Mouse (Mus musculus): ENCODE measurements around the gene Fxyd3. TPM values are rescaled to one million over a fixed set of nuclear protein-coding genes. Genes with fewer than 3 reads are reported as not detected.

Gene Fxyd3
- total RNA-seq, 2 experiments from 2014 or later = not detected

DNA sequence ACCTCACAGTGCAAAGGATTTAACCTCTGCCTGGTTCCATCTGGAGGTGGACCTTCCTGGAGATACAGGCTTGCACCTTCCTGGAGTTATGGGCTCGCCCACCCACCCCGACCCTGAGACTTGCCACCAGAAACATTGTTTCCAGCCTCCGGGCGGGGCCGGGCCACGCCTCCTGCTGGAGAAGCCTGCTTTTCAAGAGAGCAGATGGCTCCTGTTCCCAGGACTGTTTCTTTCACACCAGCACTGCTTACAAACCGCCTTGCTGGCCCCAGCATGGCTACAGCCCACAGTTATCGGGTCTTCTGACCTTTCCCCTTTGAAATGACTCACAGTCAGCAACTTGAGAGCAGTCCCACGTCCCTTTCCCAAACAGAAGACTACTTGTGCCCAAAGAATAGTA, 4.2 kb downstream of the Fxyd3 start:
- no peak for DNase-seq

DNA sequence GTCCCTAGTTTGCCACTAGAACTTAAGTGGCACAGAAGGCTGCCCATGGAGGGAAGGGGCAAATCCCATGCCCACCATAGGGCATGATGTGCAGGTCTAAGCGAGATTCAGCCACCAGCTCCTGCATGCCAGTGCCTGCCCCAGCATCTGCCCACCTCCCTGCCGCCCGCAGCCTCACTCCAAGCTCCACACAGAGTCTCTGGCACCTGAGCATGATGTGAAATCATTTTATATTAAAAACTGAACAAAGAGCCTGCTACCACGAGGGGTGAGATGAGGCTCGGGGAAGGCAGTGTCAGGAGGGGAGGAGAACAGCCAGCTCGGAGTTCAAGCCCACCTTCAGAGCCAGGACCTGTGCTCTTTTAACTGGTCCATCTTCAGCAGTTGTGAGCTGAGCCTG, 6.2 kb downstream of the Fxyd3 start:
- no peak for DNase-seq

DNA sequence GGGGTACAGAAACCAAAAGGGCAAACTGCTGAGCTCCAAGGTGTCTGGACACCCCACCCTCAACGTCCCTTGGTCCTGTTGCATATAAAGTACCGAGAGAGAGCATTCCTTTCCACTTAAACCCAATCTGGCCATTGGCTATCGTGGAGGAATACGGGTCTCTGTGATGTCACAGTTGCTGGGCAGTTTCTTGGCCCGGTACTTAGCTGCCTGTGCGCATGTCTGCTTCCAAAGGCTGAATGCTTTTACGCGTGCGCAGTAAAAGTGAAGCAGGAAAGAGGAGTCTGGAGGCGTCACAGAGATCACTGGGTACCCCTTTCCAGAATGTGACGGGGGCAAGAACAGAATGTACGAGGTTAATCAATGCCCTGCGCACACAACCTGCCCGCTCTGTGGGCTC, 7.0 kb downstream of the Fxyd3 start:
- DNase-seq = no peak

DNA sequence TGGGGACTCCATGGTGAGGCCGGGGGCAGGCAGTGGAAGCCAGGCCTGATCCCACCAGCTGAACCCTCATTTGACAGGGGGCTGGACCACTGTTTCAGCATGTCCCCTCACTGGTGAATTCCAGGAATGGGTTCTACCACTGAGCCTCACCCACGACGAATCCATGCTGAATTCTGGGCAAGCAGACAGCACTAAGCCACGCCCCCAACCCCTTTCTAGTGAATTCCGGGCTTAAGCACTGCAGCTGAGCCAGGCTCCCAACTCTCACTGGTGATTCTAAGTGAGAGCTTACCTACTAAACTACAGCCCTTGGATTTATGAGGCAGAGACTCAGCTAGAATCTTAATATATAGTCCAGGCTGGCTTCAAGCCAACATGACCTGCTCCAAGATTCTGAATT, 8.7 kb downstream of the Fxyd3 start:
- DNase-seq = peak in 1 of 2 experiments; percentile 53

DNA sequence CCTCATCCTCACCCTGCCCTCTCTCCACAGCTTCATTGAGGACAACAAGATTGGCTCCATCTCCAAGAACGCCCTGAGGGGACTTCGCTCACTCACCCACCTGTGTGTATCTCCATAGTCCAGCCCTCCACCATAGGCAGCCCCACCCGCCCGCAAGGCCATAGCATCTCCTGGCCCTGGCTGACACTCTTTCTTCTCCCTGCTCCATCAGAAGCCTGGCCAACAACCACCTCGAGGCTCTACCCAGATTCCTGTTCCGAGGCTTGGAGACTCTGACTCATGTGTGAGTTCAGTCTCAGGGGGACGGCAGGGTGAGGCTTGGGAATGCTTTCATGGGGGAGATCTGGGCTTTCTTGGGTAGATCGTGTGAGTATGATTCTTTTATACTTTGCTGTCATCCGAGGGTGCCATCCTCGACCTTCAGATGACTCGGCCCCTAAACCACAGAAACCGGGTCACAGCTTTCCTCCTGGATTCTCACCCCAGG, 13.4 kb downstream of the Fxyd3 start:
- DNase-seq = no peak

DNA sequence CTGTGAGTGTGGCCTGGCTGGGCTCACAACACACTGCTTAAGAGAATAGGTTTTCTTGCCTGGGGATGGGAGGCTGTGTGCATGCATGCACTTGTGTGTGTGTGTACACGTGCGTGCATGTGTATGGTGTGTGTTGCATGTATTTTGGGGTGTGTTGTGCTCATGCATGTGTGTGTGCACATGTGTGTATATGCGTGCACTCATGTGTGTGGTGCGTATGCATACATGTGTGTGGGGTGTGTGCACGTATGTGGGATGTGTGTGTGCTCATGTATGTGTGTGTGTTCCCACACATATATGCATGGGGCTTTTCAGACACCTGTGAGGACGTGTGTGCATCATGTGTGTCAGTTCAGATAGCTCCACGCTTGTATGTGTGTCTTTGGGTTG, 15.9 kb downstream of the Fxyd3 start:
- no peak for DNase-seq

DNA sequence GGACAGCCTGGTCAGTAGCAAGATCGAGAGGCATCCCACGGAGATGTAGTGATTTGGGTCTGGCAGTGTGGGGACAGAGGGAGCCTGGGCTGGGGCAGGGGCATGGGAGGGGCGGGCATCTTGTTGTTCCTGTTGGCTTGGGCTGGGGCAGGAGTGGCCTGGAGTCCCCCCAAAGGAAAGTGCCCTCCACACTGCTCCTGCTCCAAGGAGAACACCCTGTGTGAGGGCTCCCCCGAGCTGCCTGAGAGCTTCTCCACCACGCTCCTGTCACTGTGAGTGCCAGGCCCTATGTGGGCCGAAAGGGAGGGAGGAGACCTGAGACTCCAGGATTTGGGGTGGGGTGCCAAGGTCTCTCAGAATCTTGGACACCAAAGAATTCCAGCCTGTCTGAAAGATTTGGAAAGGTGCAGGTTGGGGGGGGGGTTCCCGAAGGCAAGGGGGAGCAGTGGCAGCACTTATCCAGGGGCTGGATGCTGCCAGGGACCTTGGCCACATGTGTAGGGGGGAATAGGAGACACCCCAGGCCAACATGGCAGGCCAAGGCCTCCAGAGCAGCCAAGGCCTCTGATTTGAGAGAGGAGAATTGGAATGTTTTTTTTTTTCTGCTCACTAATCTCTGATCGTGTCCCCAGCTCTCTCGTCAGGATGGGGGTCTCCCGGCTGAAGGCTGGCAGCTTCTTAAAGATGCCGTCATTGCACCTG, 16.4 kb downstream of the Fxyd3 start:
- no peak for DNase-seq

DNA sequence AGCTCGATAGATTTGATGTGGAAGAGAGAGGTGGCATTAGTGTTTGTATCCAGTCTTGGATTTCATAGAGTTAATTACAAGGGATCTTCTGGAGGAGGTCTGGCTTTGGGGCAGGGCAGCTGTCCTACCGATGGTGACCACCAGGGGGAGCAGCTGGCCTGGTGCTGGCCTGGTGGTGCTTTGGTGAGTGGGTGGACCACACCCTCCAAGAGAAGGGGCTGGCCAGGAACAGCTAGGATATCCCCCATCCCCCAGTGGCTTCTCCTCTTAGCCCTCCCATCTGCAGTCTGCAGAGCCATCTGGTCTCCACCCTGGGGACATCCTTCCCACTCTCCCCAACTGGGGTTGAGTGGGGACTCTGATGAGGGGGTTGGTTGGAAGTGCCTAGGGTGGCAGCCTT, 17.4 kb downstream of the Fxyd3 start, which contains the start of gene Lgi4:
Lgi4 (plus strand) TSS at position 235 of the 400 bp plus-strand sequence.
- DNase-seq = peak; percentile 81 to 84

DNA sequence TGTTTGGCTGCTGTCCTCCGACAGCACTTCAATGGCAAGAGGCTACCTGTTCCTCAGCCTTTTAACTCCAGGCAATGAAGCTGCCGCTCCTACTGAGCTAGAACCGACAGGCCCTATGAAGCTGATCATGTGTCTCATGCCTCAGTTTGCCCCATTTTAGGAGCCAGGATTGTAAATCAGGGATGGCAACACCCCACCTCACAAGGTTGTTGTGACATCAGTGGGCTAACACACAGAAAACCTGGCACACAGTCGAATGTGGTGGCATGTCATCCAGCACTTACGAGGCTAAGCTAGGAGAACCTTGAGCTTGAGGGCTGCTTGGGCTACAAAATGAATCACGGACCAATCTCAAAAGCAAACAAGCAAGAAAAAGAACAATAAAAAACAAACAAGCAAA, 18.3 kb downstream of the Fxyd3 start:
- no peak for DNase-seq

DNA sequence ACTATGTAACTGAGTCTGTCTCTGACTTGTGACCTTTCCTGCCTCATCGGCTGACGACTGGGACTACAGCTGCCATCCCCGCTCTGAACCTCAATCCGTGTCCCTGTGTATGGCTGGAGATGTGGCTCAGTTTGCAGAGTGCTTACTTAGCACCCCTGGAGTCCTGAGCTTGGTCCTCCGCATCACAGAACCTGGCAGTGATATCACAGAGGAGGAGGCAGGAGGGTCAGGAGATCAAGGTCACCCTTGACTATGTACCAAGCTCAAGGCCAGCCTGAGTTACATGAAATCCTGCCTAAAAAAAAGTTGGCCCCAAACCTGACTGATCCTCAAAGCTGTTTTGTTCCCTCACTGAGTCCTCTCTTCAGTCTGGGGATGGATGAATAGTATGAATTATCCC, 18.8 kb downstream of the Fxyd3 start:
- no peak for DNase-seq

DNA sequence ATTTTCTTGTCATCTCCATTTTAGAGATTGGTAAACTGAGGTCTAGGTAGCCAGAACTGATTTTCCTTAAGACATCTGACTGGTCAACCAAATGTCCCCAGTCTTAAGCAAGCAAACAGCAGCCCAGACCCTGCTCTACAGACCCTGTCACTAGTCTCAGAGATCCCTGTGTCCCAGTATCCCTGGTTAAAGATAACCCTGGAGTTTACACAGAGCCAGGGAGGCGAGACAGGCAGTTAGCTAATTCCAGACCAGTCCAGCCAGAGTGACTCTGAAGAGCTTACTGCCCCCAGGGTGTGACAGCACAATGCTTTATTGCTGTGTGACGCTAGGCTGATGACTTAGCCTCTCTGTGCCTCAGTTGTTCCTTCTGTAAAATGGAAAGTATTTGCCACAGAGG, 19.4 kb downstream of the Fxyd3 start, which contains the start of gene Fxyd1:
Fxyd1 (minus strand) TSS at position 129 of the 400 bp plus-strand sequence.
- DNase-seq = no peak

DNA sequence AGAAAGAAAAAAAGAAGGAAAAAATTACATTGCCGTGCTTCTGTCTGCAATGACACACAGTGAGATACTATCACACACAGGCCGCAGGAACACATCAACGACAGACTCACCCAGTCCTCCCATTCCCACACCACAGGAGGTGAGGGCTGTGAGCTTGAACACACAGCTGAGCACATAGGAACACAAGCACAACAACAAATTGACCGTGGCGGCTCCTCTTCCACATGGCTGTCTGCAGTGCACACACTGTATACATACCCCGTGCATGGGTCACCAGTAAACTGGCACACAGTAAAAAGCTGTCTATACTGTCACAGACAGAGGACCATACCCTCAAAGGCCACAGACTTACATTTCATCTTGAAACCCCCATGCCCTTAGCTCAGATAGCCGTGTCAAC, 20.1 kb downstream of the Fxyd3 start:
- DNase-seq = no peak

DNA sequence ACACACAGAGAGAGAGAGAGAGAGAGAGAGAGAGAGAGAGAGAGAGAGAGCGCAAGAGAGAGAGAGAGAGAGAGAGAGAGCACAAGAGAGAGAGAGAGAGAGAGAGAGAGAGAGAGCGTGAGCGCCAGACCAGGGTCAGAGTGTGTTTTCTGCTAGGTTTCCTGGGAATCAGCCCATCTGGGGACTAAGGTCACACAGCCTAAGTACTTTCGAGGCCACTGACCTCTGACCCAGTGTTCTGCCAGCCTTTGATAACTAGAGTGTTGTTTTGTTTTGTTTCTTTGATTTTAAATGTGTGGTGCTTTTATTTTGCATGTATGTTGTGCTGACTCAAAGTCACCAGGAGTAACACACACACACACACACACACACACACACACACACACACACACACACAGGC, 20.6 kb downstream of the Fxyd3 start:
- DNase-seq = no peak

DNA sequence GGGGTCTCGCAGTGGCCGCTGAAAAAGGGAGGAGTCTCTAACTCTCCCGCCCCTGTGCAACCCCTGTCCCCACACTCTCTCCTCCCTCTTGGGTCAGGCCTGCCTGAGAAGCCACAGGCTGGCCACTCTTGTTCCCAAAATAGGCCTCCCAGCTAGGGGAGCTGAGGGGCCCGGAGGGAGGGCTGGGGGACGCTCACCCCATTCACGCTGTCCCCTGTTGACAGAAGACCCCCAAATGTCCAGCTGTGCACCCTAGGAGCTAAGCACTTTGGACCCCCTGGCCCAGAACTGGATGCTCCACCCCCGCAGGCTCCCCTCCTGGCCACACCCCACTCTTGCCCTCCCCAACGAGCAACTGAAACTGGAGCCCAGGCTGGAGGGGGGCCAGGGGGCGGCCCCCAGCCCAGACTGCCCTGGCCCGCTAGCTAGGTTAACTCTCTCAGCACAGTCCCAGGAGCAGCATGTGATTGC, 21.1 kb downstream of the Fxyd3 start:
- DNase-seq = peak in 1 of 2 experiments; percentile 49

DNA sequence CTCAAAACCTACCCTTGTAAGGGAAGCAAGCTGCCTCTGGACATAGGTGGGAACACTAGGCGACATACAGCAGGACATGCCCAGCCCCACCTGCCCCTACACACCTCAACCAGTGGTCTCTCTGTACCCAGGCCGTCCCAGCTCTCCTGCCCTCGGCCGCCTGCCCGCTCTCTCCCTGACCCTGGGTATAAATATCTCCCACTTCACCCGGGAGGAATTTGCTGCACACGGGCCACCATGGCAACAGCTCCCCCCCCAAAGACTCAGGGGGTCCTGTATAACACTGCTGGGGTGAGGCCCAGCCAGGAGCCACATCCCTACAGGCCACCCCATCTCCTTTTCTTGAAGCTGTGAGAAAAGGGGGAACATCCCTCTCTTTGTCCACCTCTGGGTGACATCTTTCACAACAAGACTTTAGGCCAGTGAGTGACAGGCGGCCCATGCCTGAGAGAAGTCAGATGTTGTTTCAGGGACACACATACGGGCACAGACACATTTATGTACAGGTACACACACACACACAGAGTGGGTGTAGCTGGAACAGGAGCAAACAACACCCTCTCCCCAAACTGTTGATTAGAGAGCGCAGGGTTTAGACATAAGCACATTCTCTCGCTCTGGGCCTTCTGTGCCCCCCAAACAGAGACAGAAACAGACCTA, 21.7 kb downstream of the Fxyd3 start:
- DNase-seq = no peak

DNA sequence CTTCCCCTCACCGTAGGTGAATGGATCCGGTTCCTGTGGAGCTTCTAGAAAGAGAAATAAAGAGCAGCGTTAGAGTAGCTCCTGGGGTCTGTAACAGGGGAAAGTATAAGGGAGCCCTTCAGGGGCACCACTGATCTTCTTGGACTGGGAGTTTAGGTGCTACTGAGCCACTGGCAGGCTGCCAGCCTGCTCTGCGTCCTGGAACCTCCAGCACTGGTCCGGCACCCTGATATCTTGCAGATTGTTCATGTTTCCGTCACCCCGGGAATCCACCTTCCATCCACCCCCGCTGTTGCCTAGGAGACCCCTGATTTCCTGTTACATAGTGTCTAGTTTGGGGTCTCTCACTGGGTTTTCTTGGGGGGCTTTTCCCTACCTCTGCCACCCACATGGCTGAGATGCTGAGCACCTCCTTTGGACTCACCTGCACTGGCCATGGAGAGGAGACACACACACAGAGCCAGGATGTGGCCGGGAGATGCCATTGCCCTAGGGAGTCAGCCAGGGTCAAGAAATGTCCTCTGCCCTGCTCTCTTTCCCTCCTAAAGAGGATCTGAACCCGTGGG, 22.5 kb downstream of the Fxyd3 start:
- no peak for DNase-seq

DNA sequence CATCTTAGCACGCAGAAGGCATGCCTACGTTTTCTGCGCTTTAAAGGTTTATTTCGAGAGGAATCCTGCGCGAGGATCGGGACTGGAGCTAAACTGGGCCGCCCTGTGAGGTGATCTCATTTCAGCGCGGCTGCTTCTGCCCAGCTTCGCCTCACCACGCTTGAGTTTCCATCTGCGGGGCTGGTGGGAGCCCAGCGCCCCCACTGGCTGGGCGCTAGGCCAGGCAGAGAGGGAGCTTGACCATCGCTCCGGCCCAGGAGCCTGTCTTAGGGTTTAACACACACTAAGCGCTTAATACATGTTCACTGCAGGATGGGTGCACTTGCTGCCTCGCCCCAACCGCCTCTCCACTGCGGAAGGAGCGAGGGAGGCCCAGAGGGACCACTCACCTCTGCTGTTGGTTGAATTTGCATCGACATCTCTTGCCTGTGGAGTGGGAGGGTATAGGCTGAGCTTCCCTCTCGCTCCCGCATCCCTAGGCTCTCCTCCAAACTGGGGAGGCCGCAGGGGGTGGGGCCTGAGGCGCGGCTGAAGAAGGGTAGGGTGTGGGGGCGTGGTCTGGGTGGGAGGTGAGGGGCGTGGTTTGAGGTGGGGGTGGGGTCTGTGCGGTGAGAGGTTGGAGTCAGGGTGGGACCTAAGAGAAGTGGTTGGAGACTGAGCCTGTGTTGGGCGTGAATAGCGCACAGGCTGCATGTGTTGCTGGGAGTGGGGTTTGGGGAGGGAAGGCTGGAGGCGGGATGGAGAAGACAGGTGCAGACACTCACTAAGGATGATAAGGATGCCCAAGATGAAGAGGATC, 23.7 kb downstream of the Fxyd3 start:
- peak in 1 of 2 experiments; percentile 47 for DNase-seq

DNA sequence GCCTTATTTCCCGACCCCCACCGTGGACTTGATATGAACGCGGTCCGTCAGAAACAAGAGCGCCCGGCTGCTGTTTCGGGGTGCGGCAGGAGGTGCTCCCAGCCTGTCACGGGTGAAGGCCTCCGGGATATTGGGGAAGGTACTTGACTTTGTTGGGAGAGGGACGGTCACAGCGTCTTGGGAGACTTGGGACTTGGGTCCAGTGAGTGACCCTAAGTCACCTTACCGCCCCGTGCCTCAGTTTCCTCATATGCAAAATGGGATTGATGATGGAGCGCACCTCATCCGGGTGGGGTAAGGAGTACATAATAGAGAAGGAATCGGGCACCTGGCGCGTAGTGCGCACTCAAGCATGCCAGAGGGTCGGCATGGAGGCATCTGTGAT, 24.3 kb downstream of the Fxyd3 start:
- no peak for DNase-seq

DNA sequence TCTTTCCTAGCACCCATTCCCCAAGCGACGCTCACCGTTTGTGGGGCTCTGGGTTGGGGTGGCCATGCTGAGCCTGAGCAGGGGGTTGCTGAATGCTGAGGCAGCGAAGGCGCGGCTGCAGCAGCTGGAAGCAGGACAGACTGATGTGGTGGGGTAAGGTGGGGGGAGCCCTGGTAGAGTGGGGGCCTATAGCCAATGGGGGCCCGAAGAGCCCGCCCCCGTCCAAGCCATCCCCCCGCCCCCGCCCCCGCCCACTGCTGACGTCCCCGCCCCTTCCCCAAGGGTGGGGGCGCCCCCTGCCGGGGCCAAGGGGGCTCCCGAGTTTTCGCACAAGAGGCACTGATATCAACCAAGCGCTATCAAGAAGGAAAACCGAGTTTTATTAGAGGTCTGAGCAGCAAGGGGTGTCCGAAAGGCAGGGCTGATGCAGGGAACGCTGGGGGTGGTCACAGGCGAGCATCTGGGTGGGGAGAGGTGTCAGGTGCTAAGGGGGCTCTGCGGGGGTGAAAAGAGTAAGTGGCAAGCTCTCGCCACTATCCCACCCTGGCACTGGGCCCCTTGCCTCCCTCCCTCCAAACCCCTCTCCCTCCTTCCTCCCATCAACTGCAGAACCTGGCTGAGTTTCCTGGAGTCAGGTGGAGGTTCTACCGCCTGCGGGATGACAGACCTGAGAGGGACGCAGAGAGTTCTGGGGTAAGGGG, 25.0 kb downstream of the Fxyd3 start, which contains the start of gene Fxyd7:
Fxyd7 (minus strand) TSS at position 147 of the 701 bp plus-strand sequence.
- no peak for DNase-seq

DNA sequence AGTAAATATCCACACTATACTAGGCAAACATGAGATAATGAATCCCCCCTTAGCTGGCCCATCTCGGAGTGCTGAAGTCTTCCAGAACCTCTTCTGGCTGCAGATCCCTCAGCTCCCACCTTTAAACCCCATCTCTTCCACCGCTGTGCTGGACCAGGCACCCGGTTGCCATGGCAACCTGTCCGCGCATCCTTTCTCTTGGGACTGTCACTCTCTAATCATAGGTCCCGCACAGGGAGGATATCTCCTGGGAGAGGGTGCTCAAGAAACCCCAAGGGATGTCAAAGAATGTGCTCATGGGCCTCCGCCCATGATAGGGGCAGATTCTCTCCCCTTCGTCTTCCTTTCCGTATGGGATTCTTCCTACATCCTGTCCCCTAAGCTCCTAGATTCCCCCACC, 25.6 kb downstream of the Fxyd3 start:
- peak in 1 of 2 experiments; percentile 45 for DNase-seq

DNA sequence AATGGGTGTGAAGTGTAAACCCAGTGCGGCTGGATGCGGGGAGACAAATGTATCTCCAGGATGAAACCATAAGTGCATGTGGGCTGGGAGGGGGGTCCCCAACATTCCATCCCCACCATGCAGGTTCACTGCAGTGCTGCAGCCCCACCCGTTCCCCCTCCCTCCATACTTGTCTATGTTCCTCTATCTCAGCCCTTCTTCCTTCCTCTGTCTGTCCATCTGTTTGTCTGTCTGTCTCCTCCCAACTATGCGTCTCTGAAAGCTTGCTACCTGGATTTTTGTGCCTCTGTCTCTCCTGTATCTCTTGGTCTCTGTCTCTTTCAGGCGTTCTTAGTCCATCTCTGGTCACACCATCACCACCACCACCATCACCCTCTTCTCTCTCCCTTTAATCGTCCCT, 26.0 kb downstream of the Fxyd3 start:
- DNase-seq = no peak

DNA sequence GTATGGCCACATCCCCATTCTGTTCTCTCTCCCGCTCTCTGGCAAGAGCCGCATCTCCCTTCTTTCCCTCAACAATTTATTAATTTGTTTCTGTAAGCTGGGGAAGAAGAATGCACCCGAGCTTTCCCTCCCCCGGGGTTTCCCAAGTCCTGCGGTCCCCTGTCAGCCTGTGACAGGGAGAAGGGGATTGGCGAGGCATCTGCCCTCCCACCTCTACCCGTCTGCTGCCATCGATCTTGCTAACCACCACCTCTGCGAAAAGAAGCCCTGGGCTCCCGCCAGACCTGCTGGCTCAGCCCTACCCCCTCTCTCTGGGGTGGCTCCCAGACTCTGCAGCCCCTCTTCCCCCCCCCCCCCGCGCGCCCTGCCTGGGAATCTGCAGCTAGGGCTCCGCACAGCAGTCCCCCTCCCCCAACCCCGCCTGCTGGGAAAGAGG, 26.6 kb downstream of the Fxyd3 start:
- peak; percentile 33 to 53 for DNase-seq
